Mouse (Mus musculus): ENCODE results near the gene Sp4.
A peak's percentile ranks its signal among the peaks of the same experiment; 100 is the strongest.

- TF ChIP-seq USF1 (IDR thresholded peaks at IDR 0.05; ENCODE audit: low read depth) (no peak), POLR2A (IDR thresholded peaks at IDR 0.05; ENCODE audit: insufficient read length, low read depth) (peak; percentile 66)
Observed at GRCm38 (mm10) chr12:118301866-118302835, 911 bp upstream of the Sp4 start.
